Mouse (Mus musculus) gastrocnemius, postnatal 25 days (tissue): ENCODE results near the gene Bach2. TPM values are rescaled to one million over a fixed set of nuclear protein-coding genes. Genes with fewer than 3 reads are reported as not detected.

Experiments used
- DNase-seq: peaks from one replicate; pipeline ENCODE4 v3.0.0; 2022
- total RNA-seq, 2 experiments: library from RNA; stranded (reverse); gene quantifications; 1 replicate in 1 of 2; 2 replicates in 1 of 2; pipeline ENCODE4 v1.2.3; 2021

The Bach2 gene
- total RNA-seq, 2 experiments from 2014 or later = 2.9 to 3.0 TPM

GRCm38 (mm10) chr4:32486654-32487398 is 248.2 kb downstream of the Bach2 start:
- DNase-seq = no peak

- no peak for DNase-seq
Measured at GRCm38 (mm10) chr4:32489186-32489585, 250.6 kb downstream of the Bach2 start.

GRCm38 (mm10) chr4:32491176-32491575 is 252.6 kb downstream of the Bach2 start:
- DNase-seq = no peak

GRCm38 (mm10) chr4:32492834-32493233 is 254.2 kb downstream of the Bach2 start:
- DNase-seq = no peak

- DNase-seq = no peak
Measured at GRCm38 (mm10) chr4:32501780-32502179, 263.2 kb downstream of the Bach2 start.

GRCm38 (mm10) chr4:32502181-32502580 is 263.6 kb downstream of the Bach2 start:
- no peak for DNase-seq

- DNase-seq = no peak
Measured at GRCm38 (mm10) chr4:32504236-32504635, 265.6 kb downstream of the Bach2 start.

GRCm38 (mm10) chr4:32506306-32506808 is 267.8 kb downstream of the Bach2 start:
- DNase-seq = no peak

GRCm38 (mm10) chr4:32507041-32507440 is 268.4 kb downstream of the Bach2 start:
- DNase-seq = peak; percentile 40

- DNase-seq = no peak
Measured at GRCm38 (mm10) chr4:32508572-32508971, 270.0 kb downstream of the Bach2 start.

GRCm38 (mm10) chr4:32508996-32509395 is 270.4 kb downstream of the Bach2 start:
- DNase-seq = peak; percentile 27

GRCm38 (mm10) chr4:32509832-32510612 is 271.4 kb downstream of the Bach2 start:
- no peak for DNase-seq

- DNase-seq = no peak
Measured at GRCm38 (mm10) chr4:32510940-32511339, 272.3 kb downstream of the Bach2 start.

- no peak for DNase-seq
Measured at GRCm38 (mm10) chr4:32516126-32516525, 277.5 kb downstream of the Bach2 start.

GRCm38 (mm10) chr4:32518842-32519578 is 280.4 kb downstream of the Bach2 start:
- no peak for DNase-seq

GRCm38 (mm10) chr4:32520628-32521360 is 282.2 kb downstream of the Bach2 start:
- DNase-seq = peak; percentile 35

GRCm38 (mm10) chr4:32521361-32521740 is 282.7 kb downstream of the Bach2 start:
- no peak for DNase-seq

- no peak for DNase-seq
Measured at GRCm38 (mm10) chr4:32522013-32522412, 283.4 kb downstream of the Bach2 start.

- DNase-seq = peak; percentile 37
Measured at GRCm38 (mm10) chr4:32524282-32524681, 285.7 kb downstream of the Bach2 start.

GRCm38 (mm10) chr4:32525000-32525399 is 286.4 kb downstream of the Bach2 start:
- no peak for DNase-seq

- DNase-seq = no peak
Measured at GRCm38 (mm10) chr4:32526228-32526836, 287.7 kb downstream of the Bach2 start.
